8 mouse cellular contexts compared by ENCODE assay signal in genomic region chr12:24603266-24603665, GRCm38 (mm10). TPM values are rescaled to one million over a fixed set of nuclear protein-coding genes. Genes with fewer than 3 reads are reported as not detected.
DNase-seq lines count a peak whose midpoint lies in the region; ATAC-seq lines count a peak whose summit lies in the region.

No protein-coding gene starts in this region.

- peak; percentile 76 for DNase-seq in CD4-positive, CD25-positive, alpha-beta regulatory T cell, adult 2 months (ENCODE audit: low read depth, low spot score)
- DNase-seq in adrenal gland, adult 2 months, result peak; percentile 65
- DNase-seq in embryo, embryonic 9.5 days (ENCODE audit: extremely low spot score), result peak; percentile 61
- DNase-seq in heart, postnatal 4 days, result peak; percentile 86
- peak; percentile 42 to 78 for DNase-seq in layer of hippocampus, postnatal 25 days (ENCODE audit: extremely low spot score in 1 of 2, low spot score in 1 of 2)
- DNase-seq in mesoderm, embryonic 11.5 days (ENCODE audit: low read depth, low spot score), result peak; percentile 64
- peak; percentile 40 to 61 for DNase-seq in spleen, postnatal 14 days (ENCODE audit: low spot score in 2 of 2)

- no peak for ATAC-seq in CD4-positive, CD25-positive, alpha-beta regulatory T cell, adult 4 months

RNA-seq across cellular contexts. Expression of gene Grhl1, which starts 31.2 kb away (rescaled TPM):
- 1 to 10 TPM; 2.9 to 3.1 TPM for polyA plus RNA-seq in CD4-positive, CD25-positive, alpha-beta regulatory T cell, adult 4 months (2017; shearing (Covaris generic))
- total RNA-seq in adrenal gland, adult 2 months (2021), result 1 to 10 TPM; 1.0 to 1.2 TPM
- 0.17 and 0.42 TPM in 2 replicates for polyA plus RNA-seq in adrenal gland, adult 2 months (2012; rRNA removed)
- total RNA-seq in heart, postnatal 4 days (2021), result 1 to 10 TPM in 1 of 2 experiments, under 1 TPM in 1; 0.93 to 1.4 TPM
- 10 to 100 TPM; 24.5 to 27.0 TPM for total RNA-seq in layer of hippocampus, postnatal 25 days (2021)

RNA-seq across cellular contexts. Expression of gene Klf11, which starts 47.8 kb away (rescaled TPM):
- polyA plus RNA-seq in CD4-positive, CD25-positive, alpha-beta regulatory T cell, adult 4 months (2017; shearing (Covaris generic)), result 1 to 10 TPM; 2.2 to 3.1 TPM
- 10 to 100 TPM; 10.4 to 13.5 TPM for total RNA-seq in adrenal gland, adult 2 months (2021)
- 8.3 and 9.1 TPM in 2 replicates for polyA plus RNA-seq in adrenal gland, adult 2 months (2012; rRNA removed)
- 10 to 100 TPM; 32.6 to 35.8 TPM for total RNA-seq in heart, postnatal 4 days (2021)
- total RNA-seq in layer of hippocampus, postnatal 25 days (2021), result 1 to 10 TPM; 3.6 to 4.2 TPM

Comparison
In these comparisons a context has a peak if more than half of its experiments do, and no peak if none do; other contexts are left out.
1. RNA of gene Grhl1, which starts 31.2 kb away (total RNA-seq): 24.5 to 27.0 TPM in layer of hippocampus, postnatal 25 days; 0.93 to 1.4 TPM in heart, postnatal 4 days and 1.0 to 1.2 TPM in adrenal gland, adult 2 months; every median in the first group is over 10 times any median in the second.
2. Peak in every context shown above with its lines, with median percentiles within 50 percentile points of each other: DNase-seq.